Mouse (Mus musculus): ENCODE measurements at regions not wholly inside any gene's neighbourhood (a gene's known extent, or its start where the extent isn't known, plus 50 kb on each side); places are given as distances from the start of the nearest gene placed in this dataset.

GRCm38 (mm10) chr1:146955688-146956214, 461.2 kb downstream of the Brinp3 start:
- no peak for DNase-seq (ENCODE audit: low read depth, low spot score)
- Histone ChIP-seq H3K4me3 (ENCODE audit: control insufficient read depth in 1 of 2, insufficient read depth in 1 of 2, low read depth in 2 of 2, low read length in 2 of 2) (no peak overlapping the region), H3K27ac (ENCODE audit: control insufficient read depth, low read depth, low read length) (no peak overlapping the region), H3K4me1 (ENCODE audit: control insufficient read depth in 1 of 2, insufficient read depth in 2 of 2, low read length in 2 of 2) (no peaks in the 10 kb centered on the region), H3K36me3 (ENCODE audit: control insufficient read depth in 1 of 2, insufficient read depth in 2 of 2, low read length in 2 of 2) (no peaks in the 10 kb centered on the region), H3K79me2 (ENCODE audit: control insufficient read depth, insufficient read depth, low read length, poor library complexity) (no peaks in the 10 kb centered on the region), H3K27me3 (ENCODE audit: control insufficient read depth in 1 of 2, insufficient read depth in 2 of 2, low read length in 2 of 2) (no peaks in the 10 kb centered on the region), H3K9ac (ENCODE audit: control insufficient read depth, low read depth, low read length, poor library complexity, severe bottlenecking) (no peak overlapping the region), H3K9me3 (replicated peaks; ENCODE audit: insufficient read depth, low read length) (no peaks in the 10 kb centered on the region)
- TF ChIP-seq ETS1 (IDR thresholded peaks at IDR 0.05; ENCODE audit: low read depth, low read length) = no peak
- TF ChIP-seq USF2 (IDR thresholded peaks at IDR 0.05; ENCODE audit: borderline replicate concordance in 1 of 2, insufficient read depth in 1 of 2, low read depth in 1 of 2, low read length in 2 of 2) = no peak
- TF ChIP-seq E2F4 (IDR thresholded peaks at IDR 0.05; ENCODE audit: borderline replicate concordance, low read depth, low read length) = no peak
- no peak for TF ChIP-seq GATA1 (IDR thresholded peaks at IDR 0.05; ENCODE audit: low read depth, low read length)
- no peak for TF ChIP-seq MAZ (IDR thresholded peaks at IDR 0.05; ENCODE audit: low read depth, low read length)
- TF ChIP-seq MAFK (IDR thresholded peaks at IDR 0.05; ENCODE audit: borderline replicate concordance, low read depth, low read length) = no peak
- TF ChIP-seq MYC (IDR thresholded peaks at IDR 0.05; ENCODE audit: low read depth, low read length) = no peak
- TF ChIP-seq MXI1 (IDR thresholded peaks at IDR 0.05; ENCODE audit: low read depth, low read length) = no peak
- no peak for TF ChIP-seq GABPA (IDR thresholded peaks at IDR 0.05; ENCODE audit: low read depth, low read length)
- no peak for TF ChIP-seq ZC3H11A (IDR thresholded peaks at IDR 0.05; ENCODE audit: low read depth, low read length)
- no peak for TF ChIP-seq CTCF (IDR thresholded peaks at IDR 0.05 in 2 of 3, conservative IDR thresholded peaks at IDR 0.05 in 1 of 3; ENCODE audit: control insufficient read depth in 1 of 3, insufficient read depth in 1 of 3, low read depth in 2 of 3, low read length in 3 of 3, poor library complexity in 1 of 3, severe bottlenecking in 1 of 3)
- no peak for TF ChIP-seq TAL1 (IDR thresholded peaks at IDR 0.05; ENCODE audit: low read length)
- TF ChIP-seq POLR2AphosphoS5 (IDR thresholded peaks at IDR 0.05; ENCODE audit: borderline replicate concordance, low read depth, low read length) = no peak

GRCm38 (mm10) chr1:146956347-146956746, 461.8 kb downstream of the Brinp3 start:
- H3K36me3 ChIP-seq (ENCODE audit: control insufficient read depth in 1 of 2, insufficient read depth in 2 of 2, low read length in 2 of 2) = no peaks in the 10 kb centered on the region

More at GRCm38 (mm10) chr1:146956347-146956746, 461.8 kb downstream of the Brinp3 start:
- no peak for TF ChIP-seq POLR2AphosphoS2 (IDR thresholded peaks at IDR 0.05; ENCODE audit: low read length)
- no peak for TF ChIP-seq E2F4 (IDR thresholded peaks at IDR 0.05; ENCODE audit: borderline replicate concordance, low read depth, low read length)
- no peak for TF ChIP-seq KAT2A (conservative IDR thresholded peaks at IDR 0.05; ENCODE audit: low read depth, low read length)
- TF ChIP-seq POLR2AphosphoS5 (IDR thresholded peaks at IDR 0.05; ENCODE audit: borderline replicate concordance, low read depth, low read length) = no peak
- no peak for TF ChIP-seq CHD1 (IDR thresholded peaks at IDR 0.05; ENCODE audit: low read depth, low read length)
- TF ChIP-seq CHD2 (IDR thresholded peaks at IDR 0.05; ENCODE audit: low read length) = no peak
- TF ChIP-seq RCOR1 (IDR thresholded peaks at IDR 0.05; ENCODE audit: low read depth, low read length) = no peak
- TF ChIP-seq GABPA (IDR thresholded peaks at IDR 0.05; ENCODE audit: low read depth, low read length) = no peak
- TF ChIP-seq ZMIZ1 (IDR thresholded peaks at IDR 0.05; ENCODE audit: low read depth, low read length) = no peak
- no peak for TF ChIP-seq CTCF (IDR thresholded peaks at IDR 0.05 in 2 of 3, conservative IDR thresholded peaks at IDR 0.05 in 1 of 3; ENCODE audit: control insufficient read depth in 1 of 3, insufficient read depth in 1 of 3, low read depth in 2 of 3, low read length in 3 of 3, poor library complexity in 1 of 3, severe bottlenecking in 1 of 3)
- no peak for TF ChIP-seq TCF12 (IDR thresholded peaks at IDR 0.05; ENCODE audit: low read depth, low read length)
- no peak for TF ChIP-seq MAX (IDR thresholded peaks at IDR 0.05; ENCODE audit: low read length)
- no peak for TF ChIP-seq NELFE (IDR thresholded peaks at IDR 0.05; ENCODE audit: low read depth, low read length)
- TF ChIP-seq POLR2A (IDR thresholded peaks at IDR 0.05; ENCODE audit: control insufficient read depth in 1 of 2, insufficient read depth in 1 of 2, low read depth in 1 of 2, low read length in 2 of 2, poor library complexity in 1 of 2) = no peak
- no peak for TF ChIP-seq USF2 (IDR thresholded peaks at IDR 0.05; ENCODE audit: borderline replicate concordance in 1 of 2, insufficient read depth in 1 of 2, low read depth in 1 of 2, low read length in 2 of 2)
- TF ChIP-seq MXI1 (IDR thresholded peaks at IDR 0.05; ENCODE audit: low read depth, low read length) = no peak
- no peak for TF ChIP-seq GATA1 (IDR thresholded peaks at IDR 0.05; ENCODE audit: low read depth, low read length)
- Histone ChIP-seq H3K9ac (ENCODE audit: control insufficient read depth, low read depth, low read length, poor library complexity, severe bottlenecking) (no peak overlapping the region), H3K4me3 (ENCODE audit: control insufficient read depth in 1 of 2, insufficient read depth in 1 of 2, low read depth in 2 of 2, low read length in 2 of 2) (no peak overlapping the region), H3K27me3 (ENCODE audit: control insufficient read depth in 1 of 2, insufficient read depth in 2 of 2, low read length in 2 of 2) (no peaks in the 10 kb centered on the region), H3K27ac (ENCODE audit: control insufficient read depth, low read depth, low read length) (no peak overlapping the region), H3K4me1 (ENCODE audit: control insufficient read depth in 1 of 2, insufficient read depth in 2 of 2, low read length in 2 of 2) (no peaks in the 10 kb centered on the region), H3K79me2 (ENCODE audit: control insufficient read depth, insufficient read depth, low read length, poor library complexity) (no peaks in the 10 kb centered on the region), H3K9me3 (replicated peaks; ENCODE audit: insufficient read depth, low read length) (no peaks in the 10 kb centered on the region)
- DNase-seq (ENCODE audit: low read depth, low spot score) = no peak

Data from MEL (cell line).